Comparison of ENCODE assay signal across 10 mouse cellular contexts in genomic region chr8:121966714-121967448, GRCm38 (mm10). TPM values are rescaled to one million over a fixed set of nuclear protein-coding genes. Genes with fewer than 3 reads are reported as not detected.
DNase-seq lines count a peak whose midpoint lies in the region; ATAC-seq and TF ChIP-seq lines count a peak whose summit lies in the region.
"Had no signal": no experiment of that assay in that cellular context is flagged by ENCODE, and none has a peak within 500 bp of the region (broad histone marks: within the 10 kb centered on the region; RNA-seq: fewer than 3 reads in every experiment).

No protein-coding gene starts in this region.

- WGBS in heart, embryonic 13.5 days: 64% methylated on average over 7 of the region's 7 CpGs
- 39% methylated on average over 7 of the region's 7 CpGs for WGBS in hindbrain, embryonic 16.5 days
- 50% methylated on average over 7 of the region's 7 CpGs for WGBS in midbrain, postnatal 0 days

- intact Hi-C loops in heart, postnatal 14 days (cut with DNase I): no loop called here

- H3K36me3 ChIP-seq in heart, embryonic 13.5 days: 0 out of 2 replicates have a peak, but pooled peaks cover 2% of the 10 kb centered on the region
- no peaks in the 10 kb centered on the region for H3K36me3 ChIP-seq in hindbrain, embryonic 16.5 days (ENCODE audit: control insufficient read depth, insufficient read depth, low read length)
- no peaks in the 10 kb centered on the region for H3K36me3 ChIP-seq in midbrain, postnatal 0 days (ENCODE audit: insufficient read depth, low read length)

- no peak overlapping the region for H3K27ac ChIP-seq in heart, embryonic 13.5 days (replicated peaks)
- H3K27ac ChIP-seq in hindbrain, embryonic 16.5 days (ENCODE audit: low read depth, low read length): peak overlapping the region; percentile 51
- peak overlapping the region; percentile 2; the same call in 1 of the 2 replicates for H3K27ac ChIP-seq in midbrain, postnatal 0 days (ENCODE audit: low read depth, low read length)
- H3K27ac ChIP-seq: macrophage had no signal

- no peak overlapping the region for H3K4me3 ChIP-seq in heart, embryonic 13.5 days
- no peak overlapping the region for H3K4me3 ChIP-seq in hindbrain, embryonic 16.5 days (ENCODE audit: low read length)
- no peak overlapping the region for H3K4me3 ChIP-seq in midbrain, postnatal 0 days (ENCODE audit: low read depth, low read length)

- DNase-seq in heart, postnatal 14 days: no peak
- peak; percentile 41 for DNase-seq in adrenal gland, postnatal 25 days
- DNase-seq in midbrain, postnatal 0 days (ENCODE audit: low spot score): no peak
- DNase-seq in ovary, postnatal 36 days (ENCODE audit: low spot score): no peak
- DNase-seq in thymus, postnatal 4 days: no peak
- DNase-seq in spleen, adult 18-20 months: no peak

- no peak overlapping the region for H3K4me2 ChIP-seq in heart, embryonic 13.5 days
- H3K4me2 ChIP-seq in hindbrain, embryonic 16.5 days (ENCODE audit: low read length): no peak overlapping the region
- H3K4me2 ChIP-seq in midbrain, postnatal 0 days (ENCODE audit: low read depth, low read length, poor library complexity, severe bottlenecking): no peak overlapping the region

- no peaks in the 10 kb centered on the region for H3K9me3 ChIP-seq in heart, embryonic 13.5 days
- H3K9me3 ChIP-seq in hindbrain, embryonic 16.5 days (ENCODE audit: control insufficient read depth, low read length): no peaks in the 10 kb centered on the region
- H3K9me3 ChIP-seq in midbrain, postnatal 0 days (ENCODE audit: low read length): no peaks in the 10 kb centered on the region

- H3K9ac ChIP-seq in heart, embryonic 13.5 days: peak overlapping the region; percentile 56
- no peak overlapping the region; the same call in 1 of the 2 replicates for H3K9ac ChIP-seq in hindbrain, embryonic 16.5 days (ENCODE audit: low read depth, low read length)
- H3K9ac ChIP-seq in midbrain, postnatal 0 days (replicated peaks; ENCODE audit: low read length, poor library complexity, severe bottlenecking): no peak overlapping the region

- no peaks in the 10 kb centered on the region for H3K27me3 ChIP-seq in heart, embryonic 13.5 days (replicated peaks)
- H3K27me3 ChIP-seq in hindbrain, embryonic 16.5 days (replicated peaks; ENCODE audit: control insufficient read depth, insufficient read depth, low read length): no peaks in the 10 kb centered on the region
- H3K27me3 ChIP-seq in midbrain, postnatal 0 days (ENCODE audit: insufficient read depth, low read length): no peaks in the 10 kb centered on the region

- ATAC-seq in heart, embryonic 13.5 days (ENCODE audit: extremely low read depth, insufficient number of reproducible peaks, low FRiP score, low TSS enrichment): no peak
- peak; percentile 57 for ATAC-seq in hindbrain, embryonic 16.5 days
- ATAC-seq in midbrain, postnatal 0 days (ENCODE audit: low FRiP score): peak; percentile 31; the same call in 1 of the 2 replicates

- H3K4me1 ChIP-seq in heart, embryonic 13.5 days: peaks cover 76% of the 10 kb centered on the region
- peaks cover 40% of the 10 kb centered on the region for H3K4me1 ChIP-seq in hindbrain, embryonic 16.5 days (ENCODE audit: control insufficient read depth, insufficient read depth, low read depth, low read length)
- H3K4me1 ChIP-seq in midbrain, postnatal 0 days (ENCODE audit: insufficient read depth, low read length): no peaks in the 10 kb centered on the region

- no peak for TF ChIP-seq CTCF in midbrain, postnatal 0 days (IDR thresholded peaks at IDR 0.05)

RNA-seq across cellular contexts. Expression of gene Banp, which starts 17.3 kb away (rescaled TPM):
- 23.1 and 30.4 TPM in 2 replicates for polyA plus RNA-seq in heart, embryonic 13.5 days (2015; fragmentation: Nextera tagmentation; extraction: Ambion mirVana)
- 10 to 100 TPM; 16.0 to 24.5 TPM for total RNA-seq in heart, postnatal 14 days (2021)
- total RNA-seq in adrenal gland, postnatal 25 days (2021): 33.2 and 35.7 TPM in 2 replicates
- 49.9 and 54.9 TPM in 2 replicates for polyA plus RNA-seq in hindbrain, embryonic 16.5 days (2015; fragmentation: Nextera tagmentation; extraction: Ambion mirVana)
- 37.1 and 51.6 TPM in 2 replicates for total RNA-seq in midbrain, postnatal 0 days (2014; rRNA removed)
- 22.4 and 24.8 TPM in 2 replicates for polyA plus RNA-seq in midbrain, postnatal 0 days (2015; fragmentation: Nextera tagmentation; extraction: Ambion mirVana)

RNA-seq across cellular contexts. Expression of gene Car5a, which starts 22.2 kb away (rescaled TPM):
- polyA plus RNA-seq in heart, embryonic 13.5 days (2015; fragmentation: Nextera tagmentation; extraction: Ambion mirVana): 0.12 and 0.31 TPM in 2 replicates
- total RNA-seq in heart, postnatal 14 days (2021): not detected
- total RNA-seq in adrenal gland, postnatal 25 days (2021): 1.6 TPM in 1 of 2 replicates, not detected in the other
- polyA plus RNA-seq in hindbrain, embryonic 16.5 days (2015; fragmentation: Nextera tagmentation; extraction: Ambion mirVana): 0.25 and 0.40 TPM in 2 replicates
- total RNA-seq in midbrain, postnatal 0 days (2014; rRNA removed): 0.19 TPM in 1 of 2 replicates, not detected in the other
- polyA plus RNA-seq in midbrain, postnatal 0 days (2015; fragmentation: Nextera tagmentation; extraction: Ambion mirVana): 0.17 and 0.22 TPM in 2 replicates
- total RNA-seq: MEL had no signal
- polyA plus RNA-seq: macrophage had no signal

RNA-seq across cellular contexts. Expression of gene Slc7a5, which starts 59.4 kb away (rescaled TPM):
- polyA plus RNA-seq in heart, embryonic 13.5 days (2015; fragmentation: Nextera tagmentation; extraction: Ambion mirVana): 16.1 and 17.3 TPM in 2 replicates
- 1 to 10 TPM; 6.7 to 7.0 TPM for total RNA-seq in heart, postnatal 14 days (2021)
- total RNA-seq in adrenal gland, postnatal 25 days (2021): 56.6 and 57.8 TPM in 2 replicates
- 44.9 and 57.8 TPM in 2 replicates for polyA plus RNA-seq in hindbrain, embryonic 16.5 days (2015; fragmentation: Nextera tagmentation; extraction: Ambion mirVana)
- total RNA-seq in midbrain, postnatal 0 days (2014; rRNA removed): 111 and 115 TPM in 2 replicates
- polyA plus RNA-seq in midbrain, postnatal 0 days (2015; fragmentation: Nextera tagmentation; extraction: Ambion mirVana): 64.5 and 65.2 TPM in 2 replicates
